Mouse (Mus musculus) T-cell, adult 2 months (primary cell): Measurements from ENCODE around the gene Hcn2.
"Not testable (repeated sequence)": the region's sequence is repeated elsewhere in the genome, so short reads cannot be mapped to it uniquely, and the experiment has no call there.

ENCODE experiments used
- DNase-seq: peaks from one replicate; pipeline ENCODE4 v3.0.0; 2022; ENCODE audit warnings: low spot score

The Hcn2 gene

DNA sequence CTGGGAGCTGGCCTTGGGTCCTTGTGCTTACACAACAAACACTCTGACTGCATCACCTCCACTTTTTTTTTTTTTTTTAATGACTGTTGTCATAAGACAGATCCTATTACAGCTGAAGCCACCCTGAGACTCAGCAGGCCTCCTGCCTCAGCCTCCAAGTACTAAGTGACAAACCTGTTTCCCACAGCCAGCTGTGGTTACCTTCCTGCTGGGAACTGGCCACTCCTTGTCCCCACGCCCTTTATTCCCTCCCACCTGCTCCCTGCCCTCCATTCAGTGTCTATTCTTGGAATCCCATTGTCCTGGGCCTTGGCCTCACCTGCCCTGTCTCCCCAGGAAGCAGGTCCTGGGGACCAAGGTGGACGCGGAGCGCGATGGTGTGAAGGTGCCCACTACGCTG is 28.9 kb upstream of the Hcn2 start:
- DNase-seq = no peak

DNA sequence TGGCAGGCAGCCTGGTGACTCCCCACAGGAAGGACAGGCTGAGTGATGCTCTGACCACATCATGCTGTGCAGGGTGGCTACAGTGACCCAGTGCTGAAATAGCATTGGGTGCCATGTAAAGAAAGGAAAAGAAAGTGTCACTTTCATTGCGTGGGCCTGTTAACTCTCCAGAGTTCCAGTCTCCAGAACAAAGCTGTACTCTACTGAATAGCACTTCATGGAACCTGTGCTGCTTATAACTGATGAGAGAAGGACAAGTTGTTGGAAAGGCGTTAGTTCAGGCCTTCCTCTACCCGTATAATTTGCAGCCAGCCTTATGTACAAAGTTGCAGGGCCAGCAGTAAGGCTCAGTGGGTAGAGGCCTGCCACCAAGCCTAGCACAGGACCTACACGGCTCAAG is 27.7 kb upstream of the Hcn2 start, which contains the start of gene Gzmm:
TSS of gene Gzmm (plus strand) at position 301 of the 400 bp plus-strand sequence.
- no peak for DNase-seq

DNA sequence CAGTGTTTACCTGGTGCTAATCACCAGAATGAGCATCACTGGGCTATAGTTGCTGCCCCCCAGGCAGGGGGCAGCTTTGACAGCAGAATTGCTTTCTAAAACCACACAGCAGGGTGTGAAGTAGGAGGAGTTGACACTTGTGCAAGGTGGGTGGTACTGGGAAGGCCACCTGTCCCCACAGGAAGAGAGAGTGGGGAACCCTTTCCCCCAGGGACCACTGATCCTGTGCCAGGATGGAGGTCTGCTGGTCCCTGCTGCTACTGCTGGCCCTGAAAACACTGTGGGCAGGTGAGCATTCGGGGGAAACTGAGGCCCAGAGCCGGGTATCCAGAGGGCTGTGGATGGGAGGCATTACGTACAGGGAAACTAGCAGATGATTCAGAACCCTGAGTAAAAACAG is 27.3 kb upstream of the Hcn2 start:
- DNase-seq = no peak

DNA sequence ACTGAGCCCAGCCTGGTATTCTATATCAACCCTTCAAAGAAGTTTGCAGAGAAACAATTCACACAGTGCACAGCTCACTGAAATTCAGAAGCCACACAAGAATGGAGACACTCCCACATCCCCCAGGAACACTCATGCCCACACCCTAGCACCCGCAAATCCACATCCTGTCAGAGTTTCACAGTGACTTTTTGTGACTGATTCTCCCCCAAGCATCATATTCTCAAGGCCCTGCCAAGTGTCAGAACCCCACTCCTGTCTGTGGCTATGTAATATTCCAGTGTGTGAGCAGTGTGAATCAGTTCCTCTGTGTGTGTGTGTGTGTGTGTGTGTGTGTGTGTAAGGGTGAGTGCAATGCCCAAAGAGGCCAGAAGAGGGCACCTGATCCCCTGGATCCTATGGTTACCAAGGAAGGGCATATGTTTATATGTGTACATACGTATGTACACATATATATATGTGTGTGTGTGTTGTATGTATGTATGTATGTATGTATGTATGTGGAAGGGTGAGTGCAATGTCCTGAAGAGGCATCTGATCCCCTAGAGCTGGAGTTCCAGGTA is 24.4 kb upstream of the Hcn2 start:
- DNase-seq = peak; percentile 45

DNA sequence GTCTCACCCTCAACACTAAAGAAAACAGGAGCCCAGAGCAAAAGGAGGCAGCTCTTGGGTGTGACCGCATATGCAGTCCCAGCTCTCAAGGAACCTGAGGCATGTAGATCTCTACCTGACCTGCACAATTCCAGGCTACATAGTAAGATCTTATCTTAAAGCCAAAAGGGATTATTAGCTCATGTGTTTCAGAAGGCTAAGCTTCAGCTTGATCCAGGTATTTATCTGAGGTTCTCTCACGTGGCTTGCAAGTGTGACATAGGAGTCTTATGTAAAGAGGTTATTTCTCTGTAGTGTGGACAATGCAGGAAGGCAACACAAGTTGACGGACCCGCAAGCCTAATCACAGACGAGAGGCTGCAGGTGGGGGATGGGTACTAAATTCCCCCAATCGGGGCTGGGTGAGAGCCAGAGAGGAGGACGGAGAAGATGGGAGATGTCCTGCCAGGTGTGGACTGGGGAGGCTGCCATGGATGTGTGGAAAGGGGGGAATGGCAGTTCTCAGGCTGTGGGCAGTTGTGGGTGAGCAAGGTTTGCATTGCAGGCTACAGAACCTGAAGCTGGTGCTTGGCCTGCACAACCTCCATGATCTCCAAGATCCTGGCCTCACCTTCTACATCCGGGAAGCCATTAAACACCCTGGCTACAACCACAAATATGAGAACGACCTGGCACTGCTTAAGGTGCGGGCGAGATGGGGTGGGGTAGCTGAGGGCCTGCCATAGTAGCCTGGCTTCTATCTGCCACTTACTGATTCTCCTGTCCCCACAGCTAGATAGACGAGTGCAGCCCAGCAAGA is 22.7 kb upstream of the Hcn2 start:
- no peak for DNase-seq

DNA sequence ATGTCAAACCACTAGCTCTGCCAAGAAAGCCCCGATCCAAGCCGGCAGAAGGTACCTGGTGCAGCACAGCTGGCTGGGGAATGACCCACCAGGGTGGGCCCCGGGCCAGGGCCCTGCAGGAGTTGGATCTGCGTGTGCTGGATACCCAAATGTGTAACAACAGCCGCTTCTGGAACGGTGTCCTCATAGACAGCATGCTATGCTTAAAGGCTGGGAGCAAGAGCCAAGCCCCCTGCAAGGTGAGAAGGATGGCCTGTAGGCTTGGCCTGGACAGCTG is 22.1 kb upstream of the Hcn2 start:
- DNase-seq = no peak

DNA sequence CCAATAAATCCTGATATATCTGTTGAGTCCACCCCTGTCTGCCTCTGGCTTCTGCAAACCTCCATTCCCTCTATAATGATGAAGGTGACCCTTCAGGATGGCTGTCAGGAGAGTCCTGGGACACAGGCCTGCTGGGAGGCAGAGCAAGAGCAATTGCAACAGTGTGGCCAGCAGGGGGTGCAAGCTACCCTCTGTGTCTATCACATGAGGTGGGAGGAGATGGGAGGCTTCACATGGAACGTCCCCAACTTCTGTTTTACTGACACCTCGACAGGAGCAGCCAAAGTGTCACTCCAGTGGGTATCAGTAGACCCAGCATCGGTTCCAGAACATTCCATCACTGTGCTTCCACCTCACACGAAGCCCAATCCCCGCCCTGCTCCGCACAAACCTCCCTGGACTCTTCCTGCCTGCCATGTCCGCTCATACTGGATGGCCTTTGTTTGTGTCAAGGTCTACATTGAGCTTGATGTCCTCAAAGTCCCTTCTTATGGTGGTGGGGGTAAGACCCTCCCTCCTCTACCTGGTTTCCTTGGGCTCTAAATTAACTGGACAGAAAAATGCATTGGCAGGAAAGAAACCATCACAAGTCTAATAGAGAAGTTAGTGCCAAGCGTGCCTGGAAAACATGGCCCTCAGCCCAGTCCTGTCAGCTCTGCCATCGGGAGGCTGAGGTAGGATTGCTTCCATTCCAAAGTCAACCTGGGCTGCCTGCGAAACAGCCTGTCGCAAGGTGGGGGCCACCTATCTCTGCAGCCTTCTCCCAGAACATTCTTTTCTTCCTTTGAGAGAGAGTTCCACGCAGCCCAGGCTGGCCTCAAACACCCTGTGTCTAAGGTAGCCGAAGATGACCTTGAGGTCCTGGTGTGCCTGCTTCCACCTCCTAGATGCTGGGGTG is 21.0 kb upstream of the Hcn2 start:
- peak; percentile 67 for DNase-seq

DNA sequence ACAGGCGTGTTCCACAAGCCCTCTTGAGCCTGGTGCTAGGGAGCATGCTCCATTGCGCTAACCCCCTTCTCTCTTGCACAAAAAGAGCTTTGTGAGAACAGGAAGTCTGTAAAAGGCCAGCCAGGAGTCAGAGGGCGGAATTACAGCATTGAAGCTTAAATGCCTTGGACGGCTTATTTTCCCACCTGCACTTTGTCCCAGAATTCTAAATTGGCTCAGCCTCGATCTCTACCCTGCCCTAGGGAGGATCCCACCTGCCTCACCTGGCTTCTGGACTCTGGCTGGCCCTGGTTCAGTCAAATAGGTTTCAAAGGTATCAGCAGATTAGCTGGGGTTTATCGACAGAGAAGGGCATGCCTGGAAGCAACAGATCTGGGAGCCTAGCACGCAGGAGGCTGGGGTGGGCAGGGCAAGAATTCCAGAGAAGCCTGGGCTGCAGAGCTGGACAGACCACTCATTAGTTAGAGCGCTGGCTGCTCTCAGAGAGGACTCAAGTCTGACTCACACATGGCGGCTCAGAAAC is 20.2 kb upstream of the Hcn2 start:
- DNase-seq = no peak

DNA sequence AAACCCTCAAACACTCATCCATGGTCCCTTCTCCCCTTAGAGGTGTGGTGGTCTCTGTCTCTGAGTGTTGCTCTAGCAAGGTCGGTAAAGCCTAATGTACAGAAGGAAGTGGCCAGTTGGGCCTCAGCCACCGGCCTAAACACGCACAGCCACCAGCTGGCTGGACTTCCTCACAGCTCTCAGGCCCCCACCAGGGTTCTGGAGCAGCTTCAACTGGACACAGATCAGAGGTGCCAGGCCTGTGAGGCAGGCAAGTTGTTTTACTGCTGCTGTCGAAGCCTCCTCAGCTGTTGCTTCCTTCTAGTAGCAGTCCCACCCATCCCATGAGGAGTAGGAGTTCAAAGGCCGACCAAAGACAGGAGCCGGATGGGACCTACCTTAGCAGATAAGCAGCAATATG is 18.5 kb upstream of the Hcn2 start:
- no peak for DNase-seq

DNA sequence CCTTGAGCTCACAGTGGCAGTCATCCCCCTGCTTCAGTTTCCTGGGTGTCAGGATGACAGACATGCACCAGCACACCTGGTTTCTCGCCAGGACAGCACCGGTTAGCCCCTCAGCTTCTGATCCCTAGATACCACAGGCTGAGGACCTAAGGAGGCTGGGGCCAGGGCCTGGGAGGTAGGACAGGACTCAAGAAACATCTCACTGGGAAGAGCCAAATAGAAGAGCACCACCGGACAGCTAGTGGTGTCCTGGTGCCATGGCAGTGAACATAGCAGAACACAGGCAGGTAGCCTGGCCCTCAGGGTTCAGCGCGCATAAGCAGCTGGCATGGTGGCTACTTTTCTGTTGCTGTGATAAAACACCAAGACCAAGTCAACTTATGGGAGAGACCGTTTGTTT is 18.0 kb upstream of the Hcn2 start:
- no peak for DNase-seq

DNA sequence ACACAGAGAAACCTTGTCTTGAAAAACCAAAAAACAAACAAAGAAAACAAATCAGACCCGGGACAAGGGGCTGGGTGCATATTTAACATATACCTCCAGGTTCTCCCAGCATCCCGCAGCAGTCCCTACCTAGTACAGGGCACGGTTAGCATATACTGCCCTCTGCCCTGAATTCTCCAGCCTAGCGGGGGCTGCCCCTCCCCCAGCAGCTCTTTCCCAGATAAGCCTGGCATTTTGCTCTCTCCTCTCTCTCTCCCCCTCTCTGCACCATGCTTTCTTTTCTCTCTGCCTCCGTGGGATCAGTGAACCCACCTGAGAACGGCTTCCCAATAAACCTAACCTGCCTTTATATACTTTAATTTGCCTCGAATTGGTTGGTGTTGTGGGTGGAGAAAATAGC is 15.8 kb upstream of the Hcn2 start:
- DNase-seq = no peak

DNA sequence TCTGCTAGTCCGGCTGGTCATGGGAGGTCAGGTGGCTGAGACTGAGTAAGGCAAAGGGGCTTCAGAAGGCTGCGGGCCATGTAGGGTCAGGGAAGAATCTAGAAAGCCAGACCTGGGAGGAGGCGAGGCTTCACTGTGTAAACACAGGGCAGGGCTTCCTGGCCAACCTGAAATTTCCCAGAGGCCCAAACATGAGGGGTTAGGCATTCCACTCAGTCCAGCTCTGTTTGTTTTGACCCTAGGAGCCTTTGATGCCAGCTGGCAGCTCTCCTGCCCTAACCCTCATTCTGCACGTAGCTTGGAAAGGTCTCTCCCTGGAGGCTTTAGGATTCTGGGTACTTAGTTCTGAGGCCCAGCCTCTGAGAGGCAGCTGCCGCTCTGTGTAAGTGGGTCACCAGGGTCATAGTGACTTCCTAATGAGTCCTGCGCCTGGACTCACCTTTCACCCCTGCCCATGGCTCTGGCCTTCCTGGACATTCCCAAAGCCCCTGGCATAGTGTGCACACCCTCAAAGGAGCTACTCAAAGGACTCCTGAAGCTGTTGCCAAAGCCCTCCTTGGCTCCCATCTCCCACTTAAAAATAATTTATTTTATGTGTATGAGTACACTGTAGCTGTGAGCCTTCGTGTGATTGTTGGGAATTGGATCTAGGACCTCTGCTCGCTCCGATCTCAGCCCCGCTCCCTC is 14.8 kb upstream of the Hcn2 start:
- DNase-seq = no peak

DNA sequence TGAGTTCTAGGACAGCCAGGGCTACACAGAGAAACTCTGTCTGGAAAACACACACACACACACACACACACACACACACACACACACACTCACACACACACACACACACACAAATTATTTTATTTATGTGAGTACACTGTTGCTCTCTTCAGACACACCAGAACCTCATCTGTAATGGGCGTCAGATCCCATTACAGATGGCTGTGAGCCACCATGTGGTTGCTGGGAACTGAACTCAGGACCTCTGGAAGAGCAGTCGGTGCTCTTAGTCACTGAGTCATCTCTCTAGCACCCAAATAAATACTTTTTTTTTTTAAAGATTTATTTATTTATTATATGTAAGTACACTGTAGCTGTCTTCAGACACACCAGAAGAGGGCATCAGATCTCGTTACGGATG is 13.5 kb upstream of the Hcn2 start:
- DNase-seq = not testable (repeated sequence)

DNA sequence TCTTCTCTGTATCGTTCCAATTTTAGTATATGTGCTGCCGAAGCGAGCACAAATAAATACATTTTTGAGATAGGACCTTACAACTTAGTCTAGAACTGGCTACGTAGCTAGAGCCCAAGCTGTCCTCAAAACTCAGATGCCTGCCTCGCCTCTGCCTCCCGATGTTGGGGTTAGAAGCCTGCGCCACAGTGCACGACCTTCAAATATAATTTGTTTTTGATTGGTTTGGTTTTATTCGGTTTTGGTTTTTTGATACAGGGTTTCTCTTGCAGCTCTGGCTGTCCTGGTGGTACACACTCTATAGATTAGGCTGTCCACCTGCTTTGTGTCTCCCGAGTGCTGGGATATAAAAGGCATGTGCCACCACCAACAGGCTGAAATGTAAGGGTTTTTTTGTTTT is 12.9 kb upstream of the Hcn2 start:
- no peak for DNase-seq

DNA sequence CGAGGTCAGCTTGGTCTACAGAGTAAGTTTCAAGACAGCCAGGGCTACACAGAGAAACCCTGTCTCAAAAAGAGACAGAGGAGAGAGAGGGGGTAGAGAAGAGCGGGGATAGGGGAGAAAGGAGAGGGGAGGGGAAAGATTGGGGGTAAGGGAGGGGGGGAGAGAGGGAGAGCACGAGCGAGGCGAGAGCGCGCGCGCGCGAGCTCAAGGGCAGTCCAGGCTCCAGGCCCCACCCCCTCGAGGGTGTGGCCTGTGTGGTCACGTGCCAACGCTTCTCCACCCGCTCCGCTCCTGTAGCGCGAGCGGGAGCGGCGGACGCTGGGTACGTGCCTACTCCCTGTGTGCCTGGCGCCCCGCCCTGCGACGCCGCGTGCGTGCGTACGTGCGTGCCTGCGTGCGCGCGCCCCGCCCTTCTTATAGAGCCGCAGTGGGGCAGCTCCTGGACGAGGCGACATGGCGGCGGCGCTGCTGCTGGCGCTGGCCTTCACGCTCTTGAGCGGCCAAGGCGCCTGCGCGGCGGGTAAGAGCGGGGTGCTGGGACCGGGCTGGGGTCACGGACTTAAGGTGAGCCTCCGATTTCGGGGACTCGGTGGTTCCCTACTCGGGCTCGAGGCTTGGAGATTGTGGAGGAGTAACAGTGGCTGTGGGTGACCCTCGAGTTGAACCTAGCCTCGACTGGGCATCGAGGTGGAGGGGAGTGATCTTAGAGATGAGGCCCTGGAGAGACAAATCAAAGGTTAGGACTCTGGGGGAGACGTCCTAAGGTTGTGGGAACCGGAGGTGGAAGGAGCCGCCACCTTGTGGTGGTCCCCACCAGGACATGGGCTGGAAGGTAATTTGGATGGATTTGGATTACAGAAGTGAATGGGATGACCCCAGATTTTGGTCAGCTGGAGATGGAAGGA is 12.1 kb upstream of the Hcn2 start, which contains the start of gene Bsg:
TSS of gene Bsg (plus strand) at position 427 of the 905 bp plus-strand sequence.
- peak; percentile 99 for DNase-seq

DNA sequence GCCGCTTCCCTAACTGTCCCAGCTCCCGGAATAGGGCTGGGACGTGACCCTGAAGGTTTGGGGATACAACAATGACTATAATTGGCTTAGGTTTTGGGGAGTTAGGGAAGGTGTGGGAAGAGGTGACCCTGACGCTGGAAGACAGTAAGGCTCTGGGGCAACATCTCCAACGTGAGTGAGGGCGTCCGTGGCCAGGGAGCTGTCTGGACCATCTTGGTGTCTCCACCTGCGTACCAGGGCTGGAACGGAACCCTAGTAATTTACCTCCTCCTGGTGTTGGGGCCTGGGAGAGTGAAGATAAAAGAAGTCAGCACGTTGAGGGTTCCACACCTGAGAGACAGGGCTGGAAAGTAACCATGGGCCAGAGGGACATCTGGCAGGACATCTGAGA is 11.5 kb upstream of the Hcn2 start:
- no peak for DNase-seq

DNA sequence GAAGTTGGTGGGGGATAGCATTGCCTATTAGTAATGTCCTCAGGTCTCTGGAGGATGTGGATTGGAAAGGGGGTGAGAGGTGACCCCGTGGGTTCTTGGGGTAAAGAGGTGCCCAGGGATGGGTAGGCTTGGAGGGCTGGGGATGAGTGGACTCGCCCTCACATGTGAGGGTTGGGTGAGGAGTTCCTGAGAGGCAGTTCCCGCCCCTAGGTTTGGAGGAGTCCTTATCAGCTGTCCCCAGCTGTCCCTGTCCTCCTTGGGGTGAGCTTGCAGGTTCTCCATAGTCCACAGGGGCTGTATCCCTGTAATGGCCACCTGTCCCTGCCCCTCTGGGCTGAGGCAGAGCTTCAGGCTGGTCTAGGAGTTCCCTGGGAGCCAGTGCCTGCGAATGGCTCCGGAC is 10.5 kb upstream of the Hcn2 start:
- DNase-seq = no peak

DNA sequence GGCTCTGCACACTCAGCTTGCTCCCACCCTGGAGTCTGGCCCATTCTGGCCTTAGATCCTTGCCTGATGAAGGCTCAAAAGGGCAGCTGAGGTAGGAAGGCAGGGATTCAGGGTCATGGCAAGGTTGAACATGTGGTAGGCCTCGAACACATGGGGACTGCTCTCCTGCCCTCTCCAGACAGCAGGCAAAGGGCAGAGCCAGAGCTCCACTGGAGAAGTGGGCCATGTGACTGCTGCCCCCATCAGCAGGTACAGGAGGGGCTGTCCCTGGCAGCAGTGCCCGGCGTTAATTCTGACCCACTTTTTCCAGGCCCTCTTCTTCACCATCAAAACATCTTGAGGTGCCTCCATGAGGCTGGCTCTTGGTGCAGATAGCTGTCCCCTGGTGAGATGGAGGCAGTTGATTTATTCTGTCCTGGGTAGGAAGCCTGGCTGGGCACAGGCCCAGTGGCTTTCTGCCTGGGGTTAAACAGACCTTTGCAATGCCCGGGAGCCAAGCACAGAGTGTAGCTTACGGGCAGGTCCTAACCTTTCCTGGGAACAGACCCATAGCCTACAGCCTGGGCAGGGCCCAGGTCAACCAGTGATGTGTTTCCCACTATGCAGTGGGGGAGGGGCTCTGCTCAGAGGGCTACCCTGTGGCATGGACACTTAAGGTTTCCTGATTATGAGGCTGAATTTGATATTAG is 9.9 kb upstream of the Hcn2 start:
- no peak for DNase-seq

DNA sequence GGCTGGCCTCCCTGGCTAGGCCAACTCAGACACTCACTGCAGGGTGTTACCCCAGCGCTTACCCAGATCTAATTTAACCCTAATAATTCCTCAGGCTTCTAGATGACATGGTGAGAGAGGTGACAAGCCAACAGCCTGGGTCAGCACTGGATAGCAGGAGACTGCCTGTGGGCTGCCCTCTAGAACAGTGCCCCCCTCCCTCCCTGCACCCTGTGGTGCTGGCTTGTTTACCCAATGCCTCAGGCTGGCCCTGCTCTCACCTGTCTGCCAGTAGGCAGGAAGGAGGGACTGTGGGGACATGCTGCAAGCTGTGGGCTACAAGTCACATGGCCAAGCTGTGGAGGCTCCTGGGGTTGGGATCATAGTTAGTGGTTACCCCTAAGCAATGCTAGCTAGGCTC is 9.3 kb upstream of the Hcn2 start:
- DNase-seq = no peak

DNA sequence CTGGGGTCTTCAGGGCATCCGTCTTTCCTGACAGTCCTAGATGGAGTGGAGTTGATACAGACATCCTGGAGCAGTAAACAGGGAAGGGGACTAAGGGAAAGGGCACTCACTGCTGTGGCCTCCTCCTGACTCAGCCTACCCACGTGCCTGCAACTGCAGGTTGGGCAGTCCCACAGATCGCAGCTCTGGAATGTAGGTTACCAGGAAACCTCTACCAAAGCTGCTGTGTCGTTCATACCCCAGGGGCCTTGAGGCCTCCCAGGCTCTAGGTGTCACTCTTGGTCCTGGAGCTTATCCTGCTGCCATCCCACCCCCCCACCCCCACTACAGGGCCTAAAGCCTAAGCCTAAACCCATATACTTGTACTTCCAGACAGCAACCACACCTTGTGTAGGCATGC is 8.7 kb upstream of the Hcn2 start:
- no peak for DNase-seq

DNA sequence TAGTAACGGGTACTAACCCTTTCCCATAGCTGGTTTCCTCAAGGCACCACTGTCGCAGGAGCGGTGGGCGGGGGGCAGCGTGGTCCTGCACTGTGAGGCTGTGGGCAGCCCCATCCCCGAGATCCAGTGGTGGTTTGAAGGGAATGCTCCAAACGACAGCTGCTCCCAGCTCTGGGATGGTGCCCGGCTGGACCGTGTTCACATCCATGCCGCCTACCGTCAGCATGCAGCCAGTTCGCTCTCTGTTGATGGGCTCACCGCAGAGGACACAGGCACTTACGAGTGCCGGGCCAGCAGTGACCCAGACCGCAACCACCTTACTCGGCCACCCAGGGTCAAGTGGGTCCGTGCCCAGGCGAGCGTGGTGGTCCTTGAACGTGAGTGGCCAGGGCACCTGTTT is 7.8 kb upstream of the Hcn2 start:
- no peak for DNase-seq
